Mouse (Mus musculus): ENCODE measurements around the gene 2410004P03Rik.

The 2410004P03Rik gene

GRCm38 (mm10) chr12:17011100-17011870 lies at the start of gene 2410004P03Rik:
Gene 2410004P03Rik (minus strand): TSS chr12:17011727.
- DNase-seq (ENCODE audit: low read depth, low spot score) = peak; percentile 83

- DNase-seq (ENCODE audit: low read depth, low spot score) = no peak
Measured at GRCm38 (mm10) chr12:17061183-17061722, 49.7 kb upstream of the 2410004P03Rik start.

- no peak for DNase-seq (ENCODE audit: low read depth, low spot score)
Measured at GRCm38 (mm10) chr12:17058490-17058889, 47.0 kb upstream of the 2410004P03Rik start.

- DNase-seq (ENCODE audit: low read depth, low spot score) = no peak
Measured at GRCm38 (mm10) chr12:17057110-17057509, 45.6 kb upstream of the 2410004P03Rik start.

GRCm38 (mm10) chr12:17055766-17056165 lies 44.2 kb upstream of the 2410004P03Rik start:
- DNase-seq (ENCODE audit: low read depth, low spot score) = no peak

GRCm38 (mm10) chr12:17054691-17055090 lies 43.2 kb upstream of the 2410004P03Rik start:
- DNase-seq (ENCODE audit: low read depth, low spot score) = peak; percentile 16

GRCm38 (mm10) chr12:17052673-17053072 lies 41.1 kb upstream of the 2410004P03Rik start:
- no peak for DNase-seq (ENCODE audit: low read depth, low spot score)

GRCm38 (mm10) chr12:17051057-17051456 lies 39.5 kb upstream of the 2410004P03Rik start:
- no peak for DNase-seq (ENCODE audit: low read depth, low spot score)

GRCm38 (mm10) chr12:17049796-17050195 lies 38.3 kb upstream of the 2410004P03Rik start:
- no peak for DNase-seq (ENCODE audit: low read depth, low spot score)

GRCm38 (mm10) chr12:17048979-17049612 lies 37.6 kb upstream of the 2410004P03Rik start:
- DNase-seq (ENCODE audit: low read depth, low spot score) = no peak

- DNase-seq (ENCODE audit: low read depth, low spot score) = no peak
Measured at GRCm38 (mm10) chr12:17043311-17043710, 31.8 kb upstream of the 2410004P03Rik start.

- DNase-seq (ENCODE audit: low read depth, low spot score) = no peak
Measured at GRCm38 (mm10) chr12:17040567-17040966, 29.0 kb upstream of the 2410004P03Rik start.

GRCm38 (mm10) chr12:17039415-17039814 lies 27.9 kb upstream of the 2410004P03Rik start:
- no peak for DNase-seq (ENCODE audit: low read depth, low spot score)

GRCm38 (mm10) chr12:17038246-17038645 lies 26.7 kb upstream of the 2410004P03Rik start:
- DNase-seq (ENCODE audit: low read depth, low spot score) = no peak

GRCm38 (mm10) chr12:17037053-17037610 lies 25.6 kb upstream of the 2410004P03Rik start:
- DNase-seq (ENCODE audit: low read depth, low spot score) = no peak

- DNase-seq (ENCODE audit: low read depth, low spot score) = no peak
Measured at GRCm38 (mm10) chr12:17036532-17036931, 25.0 kb upstream of the 2410004P03Rik start.

GRCm38 (mm10) chr12:17035128-17035527 lies 23.6 kb upstream of the 2410004P03Rik start:
- peak; percentile 54 for DNase-seq (ENCODE audit: low read depth, low spot score)

- DNase-seq (ENCODE audit: low read depth, low spot score) = no peak
Measured at GRCm38 (mm10) chr12:17034671-17035070, 23.1 kb upstream of the 2410004P03Rik start.

GRCm38 (mm10) chr12:17033464-17033841 lies 21.9 kb upstream of the 2410004P03Rik start:
- DNase-seq (ENCODE audit: low read depth, low spot score) = peak; percentile 68

- peak; percentile 79 for DNase-seq (ENCODE audit: low read depth, low spot score)
Measured at GRCm38 (mm10) chr12:17032694-17033463, 21.4 kb upstream of the 2410004P03Rik start.

- no peak for DNase-seq (ENCODE audit: low read depth, low spot score)
Measured at GRCm38 (mm10) chr12:17024554-17025110, 13.1 kb upstream of the 2410004P03Rik start.

Data from CD4-positive helper T cell, adult 2 months (primary cell).